Mouse (Mus musculus): ENCODE results near the gene Vapb. TPM values are rescaled to one million over a fixed set of nuclear protein-coding genes. Genes with fewer than 3 reads are reported as not detected.

Gene Vapb
- polyA plus RNA-seq, 1 experiment from 2014 or later, result 19.2 TPM

- ATAC-seq (ENCODE audit: low read depth), result no peak
- H3K9me3 ChIP-seq (ENCODE audit: control insufficient read depth, low read length), result no peaks in the 10 kb centered on the region
- no peak overlapping the region for H3K9ac ChIP-seq (ENCODE audit: low read length)
- H3K27me3 ChIP-seq (ENCODE audit: control insufficient read depth, insufficient read depth, low read depth, low read length), result no peaks in the 10 kb centered on the region
- H3K4me3 ChIP-seq (ENCODE audit: low read length), result no peak overlapping the region
- H3K36me3 ChIP-seq (ENCODE audit: control insufficient read depth, insufficient read depth, low read length), result no peaks in the 10 kb centered on the region
- H3K4me1 ChIP-seq (replicated peaks; ENCODE audit: control insufficient read depth, insufficient read depth, low read length), result no peaks in the 10 kb centered on the region
- H3K4me2 ChIP-seq (ENCODE audit: low read depth, low read length), result no peak overlapping the region
- WGBS, result 72% methylated on average over 7 of the region's 7 CpGs
- H3K27ac ChIP-seq (ENCODE audit: low read length), result no peak overlapping the region
Observed at GRCm38 (mm10) chr2:173808942-173809341, 71.6 kb downstream of the Vapb start.

GRCm38 (mm10) chr2:173810036-173810850 lies 72.9 kb downstream of the Vapb start:
- WGBS, result 66% methylated on average over 15 of the region's 15 CpGs

GRCm38 (mm10) chr2:173810851-173811130 lies 73.5 kb downstream of the Vapb start:
- Histone ChIP-seq H3K4me3 (ENCODE audit: low read length) (no peak overlapping the region), H3K36me3 (ENCODE audit: control insufficient read depth, insufficient read depth, low read length) (no peaks in the 10 kb centered on the region), H3K4me2 (ENCODE audit: low read depth, low read length) (no peak overlapping the region), H3K4me1 (replicated peaks; ENCODE audit: control insufficient read depth, insufficient read depth, low read length) (no peaks in the 10 kb centered on the region), H3K27ac (ENCODE audit: low read length) (no peak overlapping the region), H3K27me3 (ENCODE audit: control insufficient read depth, insufficient read depth, low read depth, low read length) (no peaks in the 10 kb centered on the region), H3K9me3 (ENCODE audit: control insufficient read depth, low read length) (no peaks in the 10 kb centered on the region), H3K9ac (ENCODE audit: low read length) (no peak overlapping the region)
- 72% methylated on average over 5 of the region's 5 CpGs for WGBS
- ATAC-seq (ENCODE audit: low read depth), result no peak

More at GRCm38 (mm10) chr2:173810036-173810850, 72.9 kb downstream of the Vapb start:
- Histone ChIP-seq H3K27me3 (ENCODE audit: control insufficient read depth, insufficient read depth, low read depth, low read length) (no peaks in the 10 kb centered on the region), H3K4me2 (ENCODE audit: low read depth, low read length) (no peak overlapping the region), H3K9ac (ENCODE audit: low read length) (no peak overlapping the region), H3K4me1 (replicated peaks; ENCODE audit: control insufficient read depth, insufficient read depth, low read length) (no peaks in the 10 kb centered on the region), H3K9me3 (ENCODE audit: control insufficient read depth, low read length) (no peaks in the 10 kb centered on the region), H3K4me3 (ENCODE audit: low read length) (no peak overlapping the region), H3K36me3 (ENCODE audit: control insufficient read depth, insufficient read depth, low read length) (no peaks in the 10 kb centered on the region), H3K27ac (ENCODE audit: low read length) (no peak overlapping the region)
- ATAC-seq (ENCODE audit: low read depth), result no peak

GRCm38 (mm10) chr2:173811850-173812249 lies 74.5 kb downstream of the Vapb start:
- Histone ChIP-seq H3K27me3 (ENCODE audit: control insufficient read depth, insufficient read depth, low read depth, low read length) (no peaks in the 10 kb centered on the region), H3K4me2 (ENCODE audit: low read depth, low read length) (no peak overlapping the region), H3K4me3 (ENCODE audit: low read length) (no peak overlapping the region), H3K9ac (ENCODE audit: low read length) (no peak overlapping the region), H3K27ac (ENCODE audit: low read length) (no peak overlapping the region), H3K4me1 (replicated peaks; ENCODE audit: control insufficient read depth, insufficient read depth, low read length) (no peaks in the 10 kb centered on the region), H3K9me3 (ENCODE audit: control insufficient read depth, low read length) (peaks cover under 1% of the 10 kb centered on the region; the same call in 1 of the 2 replicates), H3K36me3 (ENCODE audit: control insufficient read depth, insufficient read depth, low read length) (no peaks in the 10 kb centered on the region)
- 71% methylated on average over 8 of the region's 8 CpGs for WGBS
- no peak for ATAC-seq (ENCODE audit: low read depth)

GRCm38 (mm10) chr2:173813071-173813470 lies 75.8 kb downstream of the Vapb start:
- Histone ChIP-seq H3K4me1 (replicated peaks; ENCODE audit: control insufficient read depth, insufficient read depth, low read length) (no peaks in the 10 kb centered on the region), H3K27me3 (ENCODE audit: control insufficient read depth, insufficient read depth, low read depth, low read length) (no peaks in the 10 kb centered on the region), H3K36me3 (ENCODE audit: control insufficient read depth, insufficient read depth, low read length) (no peaks in the 10 kb centered on the region), H3K4me3 (ENCODE audit: low read length) (no peak overlapping the region), H3K9ac (ENCODE audit: low read length) (no peak overlapping the region), H3K27ac (ENCODE audit: low read length) (no peak overlapping the region), H3K4me2 (ENCODE audit: low read depth, low read length) (no peak overlapping the region), H3K9me3 (ENCODE audit: control insufficient read depth, low read length) (peaks cover 5% of the 10 kb centered on the region)
- ATAC-seq (ENCODE audit: low read depth), result no peak
- 73% methylated on average over 5 of the region's 5 CpGs for WGBS

GRCm38 (mm10) chr2:173826287-173826686 lies 89.0 kb downstream of the Vapb start:
- Histone ChIP-seq H3K27ac (ENCODE audit: low read length) (no peak overlapping the region), H3K36me3 (ENCODE audit: control insufficient read depth, insufficient read depth, low read length) (no peaks in the 10 kb centered on the region), H3K9me3 (ENCODE audit: control insufficient read depth, low read length) (no peaks in the 10 kb centered on the region), H3K4me1 (replicated peaks; ENCODE audit: control insufficient read depth, insufficient read depth, low read length) (no peaks in the 10 kb centered on the region), H3K27me3 (ENCODE audit: control insufficient read depth, insufficient read depth, low read depth, low read length) (no peaks in the 10 kb centered on the region), H3K4me2 (ENCODE audit: low read depth, low read length) (no peak overlapping the region), H3K9ac (ENCODE audit: low read length) (no peak overlapping the region), H3K4me3 (ENCODE audit: low read length) (no peak overlapping the region)
- WGBS, result 83% methylated on average over 4 of the region's 4 CpGs
- no peak for ATAC-seq (ENCODE audit: low read depth)

- no peaks in the 10 kb centered on the region for H3K9me3 ChIP-seq (ENCODE audit: control insufficient read depth, low read length)
Observed at GRCm38 (mm10) chr2:173827228-173827627, 89.9 kb downstream of the Vapb start.

GRCm38 (mm10) chr2:173828134-173828533 lies 90.8 kb downstream of the Vapb start:
- Histone ChIP-seq H3K27me3 (ENCODE audit: control insufficient read depth, insufficient read depth, low read depth, low read length) (no peaks in the 10 kb centered on the region), H3K4me1 (replicated peaks; ENCODE audit: control insufficient read depth, insufficient read depth, low read length) (no peaks in the 10 kb centered on the region), H3K4me2 (ENCODE audit: low read depth, low read length) (no peak overlapping the region), H3K4me3 (ENCODE audit: low read length) (no peak overlapping the region), H3K27ac (ENCODE audit: low read length) (no peak overlapping the region), H3K9me3 (ENCODE audit: control insufficient read depth, low read length) (no peaks in the 10 kb centered on the region), H3K36me3 (ENCODE audit: control insufficient read depth, insufficient read depth, low read length) (no peaks in the 10 kb centered on the region), H3K9ac (ENCODE audit: low read length) (no peak overlapping the region)
- no peak for ATAC-seq (ENCODE audit: low read depth)
- 82% methylated on average over 6 of the region's 6 CpGs for WGBS

More at GRCm38 (mm10) chr2:173827228-173827627, 89.9 kb downstream of the Vapb start:
- H3K4me3 ChIP-seq (ENCODE audit: low read length), result no peak overlapping the region
- no peaks in the 10 kb centered on the region for H3K4me1 ChIP-seq (replicated peaks; ENCODE audit: control insufficient read depth, insufficient read depth, low read length)
- no peak overlapping the region for H3K9ac ChIP-seq (ENCODE audit: low read length)
- no peak overlapping the region for H3K27ac ChIP-seq (ENCODE audit: low read length)
- WGBS, result 87% methylated on average over 9 of the region's 9 CpGs
- ATAC-seq (ENCODE audit: low read depth), result no peak
- H3K27me3 ChIP-seq (ENCODE audit: control insufficient read depth, insufficient read depth, low read depth, low read length), result no peaks in the 10 kb centered on the region
- no peaks in the 10 kb centered on the region for H3K36me3 ChIP-seq (ENCODE audit: control insufficient read depth, insufficient read depth, low read length)
- no peak overlapping the region for H3K4me2 ChIP-seq (ENCODE audit: low read depth, low read length)

- Histone ChIP-seq H3K27ac (ENCODE audit: low read length) (no peak overlapping the region), H3K9ac (ENCODE audit: low read length) (no peak overlapping the region), H3K4me2 (ENCODE audit: low read depth, low read length) (no peak overlapping the region), H3K9me3 (ENCODE audit: control insufficient read depth, low read length) (no peaks in the 10 kb centered on the region), H3K27me3 (ENCODE audit: control insufficient read depth, insufficient read depth, low read depth, low read length) (no peaks in the 10 kb centered on the region), H3K36me3 (ENCODE audit: control insufficient read depth, insufficient read depth, low read length) (no peaks in the 10 kb centered on the region), H3K4me3 (ENCODE audit: low read length) (no peak overlapping the region), H3K4me1 (replicated peaks; ENCODE audit: control insufficient read depth, insufficient read depth, low read length) (no peaks in the 10 kb centered on the region)
- WGBS, result 63% methylated on average over 7 of the region's 7 CpGs
- no peak for ATAC-seq (ENCODE audit: low read depth)
Observed at GRCm38 (mm10) chr2:173832828-173833492, 95.6 kb downstream of the Vapb start.

Measured in lung, embryonic 16.5 days (tissue).